Mouse (Mus musculus): ENCODE measurements around the gene Dnah8.

The Dnah8 gene

GRCm38 (mm10) chr17:30657530-30658151, 33.5 kb downstream of the Dnah8 start:
- intact Hi-C loops (cut with DNase I): no loop called here

- intact Hi-C loops (cut with DNase I): no loop called here
Measured at GRCm38 (mm10) chr17:30658152-30658544, 34.0 kb downstream of the Dnah8 start.

- intact Hi-C loops (cut with DNase I): no loop called here
Measured at GRCm38 (mm10) chr17:30662131-30662530, 38.0 kb downstream of the Dnah8 start.

- intact Hi-C loops (cut with DNase I): no loop called here
Measured at GRCm38 (mm10) chr17:30663170-30663569, 39.0 kb downstream of the Dnah8 start.

- intact Hi-C loops (cut with DNase I): no loop called here
Measured at GRCm38 (mm10) chr17:30664856-30665255, 40.7 kb downstream of the Dnah8 start.

- intact Hi-C loops (cut with DNase I): no loop called here
Measured at GRCm38 (mm10) chr17:30672556-30672955, 48.4 kb downstream of the Dnah8 start.

GRCm38 (mm10) chr17:30673023-30673422, 48.9 kb downstream of the Dnah8 start:
- intact Hi-C loops (cut with DNase I): no loop called here

- intact Hi-C loops (cut with DNase I): no loop called here
Measured at GRCm38 (mm10) chr17:30675021-30675740, 51.0 kb downstream of the Dnah8 start.

- intact Hi-C loops (cut with DNase I): no loop called here
Measured at GRCm38 (mm10) chr17:30678523-30678922, 54.4 kb downstream of the Dnah8 start.

GRCm38 (mm10) chr17:30679612-30680011, 55.5 kb downstream of the Dnah8 start:
- intact Hi-C loops (cut with DNase I): loop anchor here (5.0 kb wide), 1 partner anchor 122 kb away; no protein-coding TSS in a partner anchor

- intact Hi-C loops (cut with DNase I): loop anchor here (5.0 kb wide), 1 partner anchor 124 kb away; no protein-coding TSS in a partner anchor
Measured at GRCm38 (mm10) chr17:30681604-30682003, 57.5 kb downstream of the Dnah8 start.

- intact Hi-C loops (cut with DNase I): no loop called here
Measured at GRCm38 (mm10) chr17:30690181-30690580, 66.0 kb downstream of the Dnah8 start.

GRCm38 (mm10) chr17:30691481-30691880, 67.3 kb downstream of the Dnah8 start:
- intact Hi-C loops (cut with DNase I): no loop called here

- intact Hi-C loops (cut with DNase I): no loop called here
Measured at GRCm38 (mm10) chr17:30694281-30694680, 70.1 kb downstream of the Dnah8 start.

GRCm38 (mm10) chr17:30714732-30715131, 90.6 kb downstream of the Dnah8 start:
- intact Hi-C loops (cut with DNase I): no loop called here

- intact Hi-C loops (cut with DNase I): no loop called here
Measured at GRCm38 (mm10) chr17:30718197-30718596, 94.0 kb downstream of the Dnah8 start.

- intact Hi-C loops (cut with DNase I): no loop called here
Measured at GRCm38 (mm10) chr17:30719031-30719430, 94.9 kb downstream of the Dnah8 start.

GRCm38 (mm10) chr17:30727788-30728187, 103.6 kb downstream of the Dnah8 start:
- intact Hi-C loops (cut with DNase I): no loop called here

- intact Hi-C loops (cut with DNase I): no loop called here
Measured at GRCm38 (mm10) chr17:30732736-30733135, 108.6 kb downstream of the Dnah8 start.

GRCm38 (mm10) chr17:30734770-30735169, 110.6 kb downstream of the Dnah8 start:
- intact Hi-C loops (cut with DNase I): no loop called here

GRCm38 (mm10) chr17:30735454-30735853, 111.3 kb downstream of the Dnah8 start:
- intact Hi-C loops (cut with DNase I): no loop called here

GRCm38 (mm10) chr17:30737797-30738196, 113.6 kb downstream of the Dnah8 start:
- intact Hi-C loops (cut with DNase I): no loop called here

- intact Hi-C loops (cut with DNase I): loop anchor here (2.0 kb wide), 1 partner anchor 209 kb away; no protein-coding TSS in a partner anchor
Measured at GRCm38 (mm10) chr17:30739769-30740168, 115.6 kb downstream of the Dnah8 start.
